Mouse (Mus musculus): ENCODE measurements around the gene Trpv2.

The Trpv2 gene

GRCm38 (mm10) chr11:62603312-62604056 lies 29.2 kb downstream of the Trpv2 start:
- DNase-seq (ENCODE audit: low read depth, low spot score) = peak; percentile 58

GRCm38 (mm10) chr11:62604123-62604706 lies 29.9 kb downstream of the Trpv2 start:
- peak; percentile 25 for DNase-seq (ENCODE audit: low read depth, low spot score)

DNA sequence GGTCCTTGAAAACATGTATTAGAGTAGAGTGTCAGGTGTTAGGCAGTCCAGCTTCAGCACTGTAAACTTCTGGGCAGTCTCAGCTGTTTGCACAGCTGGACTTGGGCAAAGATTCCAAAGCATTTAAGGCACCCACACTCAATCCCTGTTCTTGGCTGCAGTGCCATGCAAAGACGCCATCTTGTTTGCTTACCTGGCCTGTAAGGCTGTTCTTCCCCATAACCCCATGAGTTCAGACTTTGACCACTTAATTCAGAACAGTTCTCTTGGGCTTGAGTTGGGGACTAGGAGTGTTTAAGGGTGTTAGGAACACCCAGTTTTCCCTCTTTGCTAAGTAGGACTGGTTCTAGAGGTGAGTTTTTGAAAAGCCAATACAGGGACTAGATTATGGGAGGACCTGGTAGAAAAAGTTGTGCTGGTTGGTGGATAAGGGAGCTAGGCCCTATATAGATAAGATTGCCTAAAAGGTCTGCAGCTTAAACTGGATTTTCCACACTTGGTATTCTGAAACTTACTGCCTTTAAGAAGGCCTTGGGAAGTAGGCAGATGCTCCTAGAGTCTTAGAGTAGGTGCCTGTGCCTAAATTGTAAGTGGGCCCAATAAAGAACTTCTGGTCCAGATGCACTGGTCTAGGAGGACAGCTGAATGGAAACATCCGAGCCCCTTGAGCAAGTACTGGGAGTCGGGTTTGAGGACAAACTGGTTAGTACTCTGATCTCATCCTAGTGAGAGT lies 30.8 kb downstream of the Trpv2 start:
- DNase-seq (ENCODE audit: low read depth, low spot score) = peak; percentile 54

DNA sequence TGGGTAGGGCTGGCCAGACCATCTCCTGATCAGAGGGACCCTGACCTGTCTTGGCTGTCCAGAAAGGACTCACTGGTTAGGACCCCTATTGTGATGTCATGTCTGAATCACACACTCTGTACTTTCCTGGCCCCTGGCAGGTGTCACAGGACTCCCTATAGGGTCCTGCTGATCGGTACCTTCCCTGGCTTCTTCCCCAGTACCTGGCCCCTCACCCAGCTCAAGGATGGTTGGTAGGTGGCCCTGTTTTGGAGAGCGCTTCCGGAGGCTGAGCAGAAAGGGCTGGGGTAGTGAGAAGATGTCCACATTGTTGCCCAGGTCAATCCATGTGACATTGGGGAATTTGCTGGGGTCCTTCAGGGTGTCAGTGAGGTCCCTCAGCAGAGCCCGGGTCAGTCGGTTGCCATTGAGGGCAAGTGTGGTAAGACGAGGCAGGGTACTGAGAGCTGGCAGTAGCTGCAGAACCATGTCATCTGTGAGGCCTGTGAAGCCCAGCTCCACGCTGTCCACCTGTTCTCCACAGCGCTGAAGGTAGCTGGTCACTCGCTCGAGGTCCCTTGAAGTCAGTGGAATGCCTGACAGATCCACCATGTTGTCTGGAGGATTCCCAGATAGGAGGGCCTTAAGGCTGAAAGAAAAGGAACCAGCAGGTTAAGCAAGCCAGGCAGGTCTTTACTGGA lies 31.5 kb downstream of the Trpv2 start:
- DNase-seq (ENCODE audit: low read depth, low spot score) = no peak

DNA sequence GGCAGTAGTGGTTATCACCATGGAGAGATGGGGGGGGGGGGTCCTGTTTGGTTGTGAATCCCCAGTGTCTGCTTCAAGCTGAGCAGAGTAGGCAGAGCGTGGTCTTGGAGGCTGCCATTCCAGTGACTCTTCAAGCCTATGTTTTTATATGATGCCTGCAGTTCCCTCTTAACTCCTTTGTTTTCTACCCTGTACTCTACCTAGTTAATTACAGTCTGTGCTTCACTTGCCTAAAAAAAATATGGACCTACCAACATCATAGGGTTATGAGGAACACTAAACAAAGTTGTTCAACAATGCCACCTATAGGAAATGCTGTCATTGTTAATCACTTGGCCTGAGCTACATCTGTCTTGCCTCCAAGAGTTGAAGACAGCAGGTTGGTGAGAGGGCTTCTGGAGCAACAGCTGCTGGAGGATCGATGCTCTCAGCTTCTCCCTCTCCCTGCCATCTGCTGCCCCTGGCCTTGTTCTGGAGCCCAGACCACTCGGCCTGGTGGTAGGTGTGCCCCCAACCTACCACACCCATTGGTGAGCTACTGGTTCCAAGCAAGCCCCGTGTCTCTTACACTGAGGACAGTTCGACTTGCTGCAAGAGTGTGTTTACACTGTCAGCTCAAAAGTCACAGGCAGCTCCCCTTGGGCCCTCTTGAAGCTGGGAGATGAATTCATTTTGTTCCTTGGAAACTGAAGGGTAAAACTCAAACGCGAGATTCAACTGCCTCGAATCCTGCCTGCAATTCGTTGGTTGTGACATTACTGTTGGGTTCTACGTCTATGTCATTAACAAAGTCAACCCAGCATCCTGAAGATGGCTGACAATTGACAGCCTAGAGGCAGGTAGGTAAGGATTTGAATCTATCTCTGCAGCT lies 32.2 kb downstream of the Trpv2 start:
- peak; percentile 42 for DNase-seq (ENCODE audit: low read depth, low spot score)

DNA sequence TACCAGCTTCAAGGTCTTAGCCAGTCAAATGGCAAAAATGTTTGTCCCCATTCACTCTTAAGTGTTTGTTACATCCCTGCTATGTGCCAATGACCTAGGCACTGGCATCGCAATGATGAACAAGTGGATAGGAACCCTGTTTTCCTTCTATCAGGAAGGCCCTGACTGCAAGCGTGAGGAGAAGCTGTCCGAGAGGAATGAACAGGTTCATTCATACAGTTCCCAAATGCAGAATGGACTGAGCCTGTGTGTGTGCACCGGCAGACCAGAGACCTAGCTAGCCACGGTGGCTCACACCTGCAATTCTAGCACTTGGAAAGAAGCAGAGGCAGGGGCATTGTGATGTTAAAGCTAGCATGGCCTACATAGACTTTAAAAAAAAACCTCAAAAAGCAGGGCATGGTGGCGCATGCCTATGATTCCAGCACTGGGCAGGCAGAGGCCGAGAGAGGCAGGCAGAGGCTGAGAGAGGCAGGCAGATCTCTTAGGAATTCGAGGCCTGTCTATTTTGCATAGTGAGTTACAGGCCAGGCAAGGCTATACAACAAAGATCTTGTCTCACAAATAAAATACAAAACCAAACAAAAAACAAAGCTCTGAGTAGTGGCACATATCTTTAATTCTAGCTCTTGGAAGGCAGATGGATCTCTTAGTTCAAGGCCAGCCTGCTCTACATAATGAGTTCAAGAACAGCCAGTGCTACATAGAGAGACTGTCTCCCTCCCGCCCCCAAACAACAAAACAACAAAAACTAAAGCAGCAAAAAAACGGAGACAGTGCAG lies 33.1 kb downstream of the Trpv2 start:
- no peak for DNase-seq (ENCODE audit: low read depth, low spot score)

DNA sequence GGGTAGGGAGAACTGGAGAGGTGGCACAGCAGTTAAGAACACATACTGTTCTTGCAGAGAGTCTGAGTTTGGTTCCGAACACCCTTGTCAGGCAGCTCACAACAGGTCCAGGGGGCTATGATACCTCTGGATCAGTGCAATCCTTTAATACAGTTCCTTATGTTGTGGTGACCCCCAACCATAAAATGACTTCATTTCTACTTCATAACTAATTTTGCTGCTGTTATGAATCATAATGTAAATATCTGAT lies 33.6 kb downstream of the Trpv2 start:
- DNase-seq (ENCODE audit: low read depth, low spot score) = no peak

DNA sequence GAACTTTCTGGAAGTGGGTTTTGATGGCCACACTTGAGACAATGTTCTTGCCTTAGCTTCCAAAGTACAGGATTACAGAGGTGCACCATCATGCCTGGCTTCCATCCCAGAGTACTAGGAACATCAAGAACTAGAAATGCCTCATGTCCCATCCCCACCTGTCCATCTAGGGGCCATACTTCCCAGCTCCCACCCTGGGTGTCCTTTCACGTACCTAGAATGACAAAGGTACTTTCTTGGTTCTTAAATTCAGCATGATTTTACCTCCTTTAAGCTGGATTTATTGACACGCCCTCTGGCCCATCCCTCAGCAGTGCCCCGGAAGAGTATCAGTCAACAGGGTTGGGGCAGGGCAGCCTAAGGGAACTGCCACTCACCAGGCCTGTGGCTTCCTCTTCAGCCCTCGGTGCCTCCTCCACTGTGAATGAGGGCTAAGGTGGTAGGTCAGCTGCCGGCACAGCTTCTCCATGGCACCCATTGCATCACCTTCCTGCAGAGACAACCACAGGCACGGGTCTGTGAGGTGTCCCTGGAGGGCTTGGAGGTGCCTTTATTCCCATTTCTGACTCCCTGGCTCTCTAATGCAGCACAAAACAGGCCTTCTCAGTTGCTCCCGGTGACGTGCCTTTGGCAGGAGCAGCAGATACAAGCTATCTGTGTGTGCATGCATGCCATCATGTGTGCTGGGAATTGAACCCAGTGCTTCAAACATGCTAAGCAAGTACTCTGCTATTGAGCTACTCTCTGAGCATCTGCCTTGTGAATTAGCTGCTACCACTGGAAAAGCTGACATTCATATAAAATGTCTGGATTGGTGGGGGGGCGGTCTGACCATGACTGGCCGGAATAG lies 34.8 kb downstream of the Trpv2 start:
- DNase-seq (ENCODE audit: low read depth, low spot score) = no peak

GRCm38 (mm10) chr11:62610304-62610703 lies 36.0 kb downstream of the Trpv2 start:
- DNase-seq (ENCODE audit: low read depth, low spot score) = no peak

- no peak for DNase-seq (ENCODE audit: low read depth, low spot score)
These were observed 38.3 kb downstream of the Trpv2 start for GRCm38 (mm10) chr11:62612604-62613003.

DNA sequence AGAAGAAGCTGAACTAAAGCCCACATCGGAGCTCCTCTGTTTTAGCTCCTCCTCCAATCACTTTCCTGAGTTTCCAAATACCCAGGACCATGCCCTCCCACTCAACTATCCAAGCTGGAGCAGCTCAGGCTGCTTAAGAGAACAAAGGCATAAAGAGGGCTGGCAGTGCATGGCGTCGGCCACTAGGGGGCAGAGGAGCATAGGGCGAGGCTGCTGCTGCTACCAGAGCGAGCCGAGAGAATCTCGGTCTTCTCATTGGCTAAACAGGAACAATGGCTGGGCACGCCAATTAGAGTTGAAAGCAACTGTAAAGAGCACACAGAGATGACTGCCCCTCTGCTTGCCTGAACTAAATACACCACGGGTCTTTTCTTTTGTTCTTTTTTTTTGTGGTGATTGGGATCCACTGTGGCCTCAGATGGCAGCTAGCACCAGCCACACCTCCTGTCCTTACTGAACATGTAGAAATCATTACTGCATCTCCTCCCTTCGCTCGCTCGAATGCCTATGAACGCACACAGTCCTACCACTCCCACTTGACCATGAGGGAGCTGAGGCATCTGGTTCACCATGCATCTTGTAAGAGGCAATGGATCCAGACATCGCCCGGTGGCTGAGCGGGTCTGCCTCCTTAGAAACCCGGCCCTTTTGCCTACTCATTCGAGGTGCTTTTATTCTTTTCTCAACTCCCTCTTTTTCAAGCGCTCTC lies 39.5 kb downstream of the Trpv2 start:
- DNase-seq (ENCODE audit: low read depth, low spot score) = peak; percentile 95

- DNase-seq (ENCODE audit: low read depth, low spot score) = no peak
These were observed 40.7 kb downstream of the Trpv2 start for GRCm38 (mm10) chr11:62614876-62615410.

- DNase-seq (ENCODE audit: low read depth, low spot score) = no peak
These were observed 41.2 kb downstream of the Trpv2 start for GRCm38 (mm10) chr11:62615456-62615855.

GRCm38 (mm10) chr11:62621079-62621478 lies 46.8 kb downstream of the Trpv2 start:
- no peak for DNase-seq (ENCODE audit: low read depth, low spot score)

- no peak for DNase-seq (ENCODE audit: low read depth, low spot score)
These were observed 47.4 kb downstream of the Trpv2 start for GRCm38 (mm10) chr11:62621586-62622283.

DNA sequence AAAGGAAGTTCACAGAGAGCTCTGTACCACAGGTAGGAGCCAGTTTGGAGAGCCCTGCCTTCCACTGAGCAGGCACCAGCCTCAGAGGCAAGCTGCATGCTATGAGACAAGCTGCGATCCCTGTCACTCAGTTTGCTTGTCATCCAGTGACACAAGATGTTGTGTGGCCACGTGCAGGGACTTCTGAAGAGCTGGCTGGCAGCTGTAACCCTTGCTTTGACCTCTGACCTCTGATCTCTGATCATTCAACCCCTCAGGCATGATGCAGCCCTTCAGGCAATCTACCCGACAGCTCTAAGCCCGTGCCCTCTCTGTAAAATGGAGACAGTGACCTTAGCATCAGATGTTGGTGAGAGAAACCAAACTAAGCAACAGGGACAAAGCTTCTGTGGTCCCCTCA lies 48.6 kb downstream of the Trpv2 start:
- no peak for DNase-seq (ENCODE audit: low read depth, low spot score)

- peak; percentile 90 for DNase-seq (ENCODE audit: low read depth, low spot score)
These were observed 50.3 kb downstream of the Trpv2 start for GRCm38 (mm10) chr11:62624341-62625291.
